Mouse (Mus musculus): ENCODE results near the gene Lmln.
A peak's percentile ranks its signal among the peaks of the same experiment; 100 is the strongest.
"Not testable (repeated sequence)": the region's sequence is repeated elsewhere in the genome, so short reads cannot be mapped to it uniquely, and the experiment has no call there.

The Lmln gene

DNA sequence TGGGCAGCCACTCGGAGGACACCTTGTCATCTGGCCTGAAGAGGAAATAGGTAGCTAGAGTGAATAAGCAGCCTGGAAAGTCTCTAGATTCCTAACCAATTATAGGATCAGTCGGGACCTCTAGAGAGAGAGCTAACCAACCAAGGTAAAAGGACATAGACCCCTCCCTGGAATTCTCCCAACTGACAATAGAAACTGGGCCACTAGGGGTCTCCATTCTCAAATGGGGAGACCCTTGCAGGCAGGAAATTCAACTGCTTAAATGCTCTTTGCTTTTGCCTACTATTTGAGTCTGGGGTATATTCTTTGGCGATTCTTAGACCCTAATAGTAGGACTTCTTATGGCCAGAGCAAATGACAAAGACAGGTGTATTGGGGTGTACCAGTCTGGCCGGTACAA is 72.8 kb downstream of the Lmln start:
- no peak for DNase-seq (ENCODE audit: low spot score)

GRCm38 (mm10) chr16:33139061-33139460 is 76.7 kb downstream of the Lmln start:
- not testable (repeated sequence) for DNase-seq (ENCODE audit: low spot score)

- no peak for DNase-seq (ENCODE audit: low spot score)
These were observed 79.5 kb downstream of the Lmln start for GRCm38 (mm10) chr16:33141758-33142280.

DNA sequence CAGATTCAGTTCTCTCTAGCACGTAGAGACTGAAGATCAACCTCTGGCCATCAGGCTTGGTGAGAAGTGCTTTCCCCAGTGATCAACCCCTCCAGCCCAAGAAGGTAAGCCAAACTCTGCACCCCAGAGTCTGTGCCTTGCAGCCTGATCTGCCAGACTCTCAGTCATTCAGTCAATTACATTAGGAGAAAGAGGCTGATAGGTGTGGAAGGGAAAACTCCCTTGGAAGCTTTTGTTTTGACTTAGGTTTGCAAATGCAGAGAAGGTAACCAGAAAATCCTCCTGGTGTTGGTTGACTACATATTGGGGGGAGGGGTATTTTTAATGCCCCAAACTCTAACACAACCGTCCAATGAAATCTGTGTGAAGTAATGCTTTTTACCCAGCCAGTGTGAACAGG is 81.1 kb downstream of the Lmln start:
- DNase-seq (ENCODE audit: low spot score) = no peak

GRCm38 (mm10) chr16:33146185-33146584 is 83.9 kb downstream of the Lmln start:
- DNase-seq (ENCODE audit: low spot score) = no peak

- DNase-seq (ENCODE audit: low spot score) = no peak
These were observed 85.8 kb downstream of the Lmln start for GRCm38 (mm10) chr16:33148135-33148534.

DNA sequence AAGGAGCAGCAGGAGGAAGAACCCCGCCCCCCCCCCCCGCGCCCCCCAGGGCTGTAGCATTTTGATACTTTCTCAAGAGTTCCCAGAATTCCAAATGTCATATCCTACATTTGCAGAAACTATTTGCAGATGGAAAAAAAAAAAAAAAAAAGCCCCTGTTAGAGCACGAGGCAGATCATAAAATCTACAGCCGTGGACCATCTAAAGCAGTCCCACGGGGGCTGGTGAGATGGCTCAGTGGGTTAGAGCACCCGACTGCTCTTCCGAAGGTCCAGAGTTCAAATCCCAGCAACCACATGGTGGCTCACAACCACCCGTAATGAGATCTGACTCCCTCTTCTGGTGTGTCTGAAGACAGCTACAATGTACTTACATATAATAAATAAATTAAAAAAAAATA is 88.6 kb downstream of the Lmln start:
- DNase-seq (ENCODE audit: low spot score) = not testable (repeated sequence)

DNA sequence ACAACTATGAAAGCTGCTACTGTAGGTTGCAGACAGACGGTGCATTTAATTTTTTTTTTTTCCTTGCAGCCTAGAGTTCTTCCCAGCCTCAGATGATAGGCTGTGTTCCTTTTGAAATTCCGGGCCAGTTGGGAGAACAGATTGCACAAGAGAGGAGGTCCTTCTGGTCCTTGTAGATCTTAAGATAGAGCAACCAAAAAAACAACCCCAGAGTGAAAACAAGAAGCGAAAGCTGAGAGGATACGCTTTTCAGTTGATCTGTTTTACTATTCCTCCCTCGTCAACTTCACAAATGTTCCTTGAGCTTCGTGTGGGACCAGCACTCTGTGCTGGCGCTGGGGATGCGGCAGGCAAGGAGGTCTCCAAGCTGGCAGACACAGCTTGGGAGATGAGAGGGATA is 89.2 kb downstream of the Lmln start:
- DNase-seq (ENCODE audit: low spot score) = no peak

- DNase-seq (ENCODE audit: low spot score) = peak; percentile 46
These were observed 92.7 kb downstream of the Lmln start for GRCm38 (mm10) chr16:33154992-33155391.

DNA sequence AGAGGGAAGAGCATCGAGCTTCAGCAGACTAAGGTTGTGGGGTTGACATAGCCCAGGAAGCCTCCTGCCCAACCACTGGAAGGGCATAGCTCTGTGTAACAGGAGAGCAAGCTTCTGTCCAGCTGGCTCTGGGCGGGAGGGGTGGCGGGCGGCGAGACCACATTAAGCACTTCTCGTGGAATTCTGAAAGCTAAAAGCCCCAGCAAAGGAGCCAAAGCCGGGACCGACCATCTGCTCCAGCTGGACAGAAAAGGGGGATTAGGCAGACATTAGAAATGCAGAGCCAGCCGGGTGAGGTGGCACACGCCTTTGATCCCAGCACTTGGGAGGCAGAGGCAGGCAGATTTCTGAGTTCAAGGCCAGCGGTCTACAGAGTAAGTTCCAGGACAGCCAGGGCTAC is 95.7 kb downstream of the Lmln start:
- DNase-seq (ENCODE audit: low spot score) = no peak

DNA sequence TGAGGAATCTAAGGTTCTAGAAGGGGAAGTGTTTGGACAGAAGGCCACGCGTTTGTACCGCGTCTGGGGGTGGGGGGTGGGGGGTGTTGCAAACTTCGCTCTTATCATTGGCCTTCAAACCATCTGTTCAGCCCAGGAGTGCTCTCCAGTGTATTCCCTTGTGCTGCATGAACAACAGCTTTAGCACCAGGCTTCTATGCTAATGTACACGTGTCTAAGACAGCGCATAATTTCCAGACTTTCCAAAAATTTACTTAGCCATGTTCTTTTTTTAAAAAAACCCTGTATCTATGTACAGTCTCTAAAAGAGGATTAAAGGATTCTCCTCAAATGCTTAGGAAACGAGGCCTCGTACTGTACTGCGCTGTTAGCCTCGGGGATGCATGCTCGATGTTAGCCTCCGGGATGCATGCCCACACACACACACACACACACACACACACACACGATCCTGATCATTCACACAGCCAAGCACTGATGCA is 96.3 kb downstream of the Lmln start:
- no peak for DNase-seq (ENCODE audit: low spot score)

DNA sequence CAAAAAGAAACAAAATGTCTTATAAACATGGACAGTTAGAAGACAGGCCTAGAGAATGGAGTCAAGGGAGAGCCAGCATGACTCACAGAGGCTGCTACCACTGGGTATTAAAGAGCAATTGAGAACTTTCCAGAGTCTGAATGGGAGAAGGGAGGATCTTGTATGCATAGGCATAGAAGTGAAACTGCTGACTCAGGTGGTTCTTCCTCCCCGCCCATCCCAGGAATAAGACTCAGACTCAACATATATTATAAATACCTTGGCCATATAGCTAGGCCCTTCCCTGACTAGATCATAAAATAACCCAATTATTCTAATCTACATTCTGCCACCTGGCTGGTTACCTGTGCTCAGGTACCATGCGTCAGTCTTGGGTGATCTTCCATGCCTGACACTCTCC is 97.0 kb downstream of the Lmln start:
- DNase-seq (ENCODE audit: low spot score) = no peak

GRCm38 (mm10) chr16:33163330-33164090 is 101.2 kb downstream of the Lmln start:
- DNase-seq (ENCODE audit: low spot score) = no peak

DNA sequence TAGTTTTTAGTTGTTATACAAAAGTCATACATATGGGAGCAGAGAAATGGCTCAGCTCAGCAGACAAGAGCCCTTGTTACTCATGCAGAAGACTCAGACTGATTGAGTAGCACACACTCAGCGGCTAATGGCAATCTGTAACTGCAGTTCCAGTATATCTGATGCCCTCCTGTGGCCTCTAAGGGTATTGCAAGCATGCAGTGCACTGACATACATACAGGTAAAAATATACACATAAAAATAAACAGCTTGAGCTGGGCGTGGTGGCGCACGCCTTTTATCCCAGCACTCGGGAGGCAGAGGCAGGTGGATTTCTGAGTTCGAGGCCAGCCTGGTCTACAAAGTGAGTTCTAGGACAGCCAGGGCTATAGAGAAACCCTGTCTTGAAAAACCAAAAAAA is 104.0 kb downstream of the Lmln start:
- DNase-seq (ENCODE audit: low spot score) = peak; percentile 60

DNA sequence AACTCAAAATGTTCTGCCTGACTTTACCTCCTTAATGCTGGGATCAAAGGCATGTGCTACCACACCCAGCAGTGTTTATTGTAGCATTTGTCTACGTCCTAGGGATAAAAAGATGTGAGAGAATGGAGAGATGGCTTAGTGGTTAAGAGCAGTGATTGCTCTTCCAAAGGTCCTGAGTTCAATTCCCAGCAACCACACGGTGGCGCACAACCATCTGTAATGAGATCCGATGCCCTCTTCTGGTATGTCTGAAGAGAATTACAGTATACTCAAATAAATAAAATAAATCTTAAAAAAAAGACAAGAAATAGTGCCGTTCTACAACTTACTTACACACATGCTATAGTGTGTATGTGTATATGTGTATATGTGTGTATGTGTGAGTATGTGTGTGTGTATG is 105.2 kb downstream of the Lmln start:
- DNase-seq (ENCODE audit: low spot score) = no peak

DNA sequence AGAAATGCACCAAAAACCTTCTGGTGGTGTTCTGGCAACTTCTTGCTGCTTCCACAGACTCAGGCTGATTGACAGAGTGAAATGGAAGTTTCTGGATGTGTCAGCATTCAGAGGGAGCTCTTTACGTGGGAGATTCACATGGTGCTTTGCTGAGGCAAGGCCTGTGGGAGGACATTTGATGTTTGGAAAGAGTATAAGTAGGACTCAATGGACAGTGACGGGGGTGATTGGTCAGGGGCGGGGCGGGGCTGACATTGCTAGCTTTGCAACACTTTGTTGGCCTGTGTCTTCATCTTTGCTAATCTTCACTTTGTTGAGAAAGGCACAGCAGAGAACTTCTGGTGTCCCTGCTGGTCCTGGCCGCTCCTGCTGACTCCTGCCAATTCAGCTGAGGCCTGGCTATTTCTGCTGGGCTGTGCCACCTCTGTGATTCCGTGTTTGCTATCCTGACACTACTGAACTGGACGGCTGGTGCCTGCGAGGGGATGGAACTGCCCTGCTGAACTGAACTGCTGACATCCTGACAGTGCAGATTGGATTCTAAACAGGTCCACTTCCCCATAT is 107.2 kb downstream of the Lmln start:
- no peak for DNase-seq (ENCODE audit: low spot score)

- DNase-seq (ENCODE audit: low spot score) = no peak
These were observed 108.6 kb downstream of the Lmln start for GRCm38 (mm10) chr16:33170716-33171587.

DNA sequence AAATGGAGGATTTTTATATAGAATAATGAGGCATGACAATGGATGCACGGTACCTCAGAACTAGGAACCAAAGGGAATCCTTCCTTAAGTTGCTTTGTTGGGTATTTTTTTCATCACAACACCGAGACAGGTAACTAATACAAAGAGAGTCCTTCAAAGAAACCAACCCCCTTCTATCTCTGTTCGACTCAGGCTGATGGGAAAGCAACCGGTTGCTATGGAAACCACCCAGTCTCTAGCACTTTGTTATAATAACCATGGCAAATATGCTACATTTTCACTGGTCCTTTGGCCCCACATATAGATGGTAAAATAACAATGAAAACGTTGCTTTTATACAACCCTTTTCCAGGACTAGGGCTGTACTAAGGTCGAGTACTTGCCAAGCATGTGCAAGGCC is 109.5 kb downstream of the Lmln start:
- DNase-seq (ENCODE audit: low spot score) = no peak

DNA sequence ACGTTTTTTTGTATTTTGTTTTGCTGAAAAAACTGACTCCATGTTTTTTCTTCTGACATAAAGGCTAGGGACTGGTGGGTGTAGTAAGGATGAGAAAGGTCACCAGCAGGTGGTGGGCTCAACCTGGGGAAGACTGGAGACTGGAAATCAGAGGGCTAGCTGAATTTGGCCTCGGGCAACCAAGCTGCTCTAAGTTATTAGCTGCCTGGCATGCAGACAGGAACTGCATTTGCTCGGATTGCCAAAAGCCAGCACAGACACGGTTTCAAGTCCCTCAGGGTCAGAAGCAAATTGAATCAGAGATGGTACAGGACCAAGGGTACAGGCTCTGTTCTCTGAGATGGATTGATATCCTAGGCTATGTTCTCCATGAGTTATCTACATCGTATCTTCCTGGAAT is 110.8 kb downstream of the Lmln start:
- no peak for DNase-seq (ENCODE audit: low spot score)

DNA sequence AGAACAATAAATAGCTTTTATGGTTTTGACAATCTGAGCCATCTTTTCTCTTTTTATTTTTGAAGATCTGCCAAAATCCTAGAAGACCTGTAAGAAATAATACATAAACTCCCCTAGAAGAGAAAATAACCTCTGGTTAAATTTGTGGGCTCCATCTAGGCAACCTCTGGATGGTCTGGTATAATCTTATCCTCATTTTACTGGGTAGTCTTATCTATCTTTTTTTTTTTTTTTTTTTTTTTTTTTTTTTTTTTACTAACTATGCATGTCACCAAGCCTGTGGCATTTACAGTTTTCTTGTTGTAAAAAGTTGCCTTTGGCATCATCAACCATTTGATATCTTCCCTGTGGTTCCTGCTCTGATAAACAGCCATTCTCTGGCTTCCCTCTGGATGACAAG is 112.4 kb downstream of the Lmln start:
- DNase-seq (ENCODE audit: low spot score) = no peak

DNA sequence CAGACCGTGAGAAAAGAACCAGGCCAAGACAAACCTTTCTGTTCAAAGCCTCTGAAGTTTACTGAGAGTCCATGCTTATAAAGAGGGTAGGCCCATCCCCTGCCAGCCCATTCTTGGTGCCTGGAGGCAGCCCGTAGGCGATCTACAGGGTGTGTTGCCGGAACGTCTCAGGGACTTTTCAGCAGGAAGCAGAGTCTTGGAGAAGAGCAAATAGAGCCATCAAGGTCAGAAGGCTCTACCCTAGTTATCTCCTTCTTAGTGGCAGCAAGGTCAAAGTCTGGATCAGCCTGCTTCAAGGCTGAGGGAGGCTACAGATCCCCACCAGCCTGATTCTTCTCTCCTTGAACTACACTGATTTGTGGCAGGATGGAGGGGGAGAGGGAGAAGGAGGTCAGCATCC is 114.5 kb downstream of the Lmln start:
- DNase-seq (ENCODE audit: low spot score) = not testable (repeated sequence)
